29 mouse cellular contexts compared by ENCODE assay signal in genomic region chr6:71722988-71723387, GRCm38 (mm10). TPM values are rescaled to one million over a fixed set of nuclear protein-coding genes. Genes with fewer than 3 reads are reported as not detected.
DNase-seq lines count a peak whose midpoint lies in the region; ATAC-seq lines count a peak whose summit lies in the region.
"Had no signal": no experiment of that assay in that cellular context is flagged by ENCODE, and none has a peak within 500 bp of the region (broad histone marks: within the 10 kb centered on the region; RNA-seq: fewer than 3 reads in every experiment).

No protein-coding gene starts in this region.

- no peak overlapping the region for H3K27ac ChIP-seq in hindbrain, embryonic 11.5 days (ENCODE audit: low read depth, low read length)
- no peak overlapping the region for H3K27ac ChIP-seq in hindbrain, embryonic 12.5 days
- no peak overlapping the region for H3K27ac ChIP-seq in hindbrain, embryonic 16.5 days (ENCODE audit: low read depth, low read length)
- H3K27ac ChIP-seq: embryonic facial prominence, embryonic 12.5 days; heart, embryonic 10.5 days; heart, embryonic 15.5 days; limb, embryonic 10.5 days; limb, embryonic 15.5 days; liver, embryonic 13.5 days had no signal

- no peaks in the 10 kb centered on the region for H3K4me1 ChIP-seq in hindbrain, embryonic 11.5 days (replicated peaks; ENCODE audit: control insufficient read depth, insufficient read depth, low read length)
- peaks cover 18% of the 10 kb centered on the region for H3K4me1 ChIP-seq in hindbrain, embryonic 12.5 days
- H3K4me1 ChIP-seq in hindbrain, embryonic 16.5 days (ENCODE audit: control insufficient read depth, insufficient read depth, low read depth, low read length) = peaks cover 8% of the 10 kb centered on the region; the same call in 1 of the 2 replicates
- H3K4me1 ChIP-seq: embryonic facial prominence, embryonic 12.5 days had no signal

- 24% methylated on average over 2 of the region's 2 CpGs for WGBS in hindbrain, embryonic 11.5 days
- WGBS in hindbrain, embryonic 12.5 days = 9% methylated on average over 2 of the region's 2 CpGs
- WGBS in hindbrain, embryonic 16.5 days = 13% methylated on average over 2 of the region's 2 CpGs

- ATAC-seq in cerebellum, adult (ENCODE audit: insufficient number of reproducible peaks, low FRiP score, low TSS enrichment) = 0 out of 2 replicates have a peak, but pooled peaks have one; percentile 13
- 0 out of 2 replicates have a peak, but pooled peaks have one; percentile 47 for ATAC-seq in hindbrain, embryonic 11.5 days (ENCODE audit: low FRiP score)
- ATAC-seq in hindbrain, embryonic 12.5 days (ENCODE audit: low FRiP score) = no peak
- ATAC-seq in hindbrain, embryonic 16.5 days = 0 out of 2 replicates have a peak, but pooled peaks have one; percentile 15
- ATAC-seq: forebrain, embryonic 14.5 days; intestine, postnatal 0 days; lung, postnatal 0 days had no signal

- no peaks in the 10 kb centered on the region for H3K27me3 ChIP-seq in hindbrain, embryonic 11.5 days (ENCODE audit: control insufficient read depth, insufficient read depth, low read length)
- no peaks in the 10 kb centered on the region for H3K27me3 ChIP-seq in hindbrain, embryonic 12.5 days
- no peaks in the 10 kb centered on the region for H3K27me3 ChIP-seq in hindbrain, embryonic 16.5 days (replicated peaks; ENCODE audit: control insufficient read depth, insufficient read depth, low read length)
- H3K27me3 ChIP-seq: embryonic facial prominence, embryonic 12.5 days; heart, embryonic 15.5 days; limb, embryonic 15.5 days; liver, embryonic 13.5 days; Patski had no signal

- H3K9ac ChIP-seq in hindbrain, embryonic 11.5 days (ENCODE audit: low read depth, low read length) = no peak overlapping the region
- no peak overlapping the region for H3K9ac ChIP-seq in hindbrain, embryonic 12.5 days
- no peak overlapping the region for H3K9ac ChIP-seq in hindbrain, embryonic 16.5 days (ENCODE audit: low read depth, low read length)
- H3K9ac ChIP-seq: embryonic facial prominence, embryonic 12.5 days; heart, embryonic 15.5 days; limb, embryonic 15.5 days; liver, embryonic 13.5 days had no signal

- no peak overlapping the region for H3K4me2 ChIP-seq in hindbrain, embryonic 11.5 days (replicated peaks; ENCODE audit: low read depth, low read length)
- no peak overlapping the region for H3K4me2 ChIP-seq in hindbrain, embryonic 12.5 days (replicated peaks)
- H3K4me2 ChIP-seq in hindbrain, embryonic 16.5 days (ENCODE audit: low read length) = no peak overlapping the region
- H3K4me2 ChIP-seq: embryonic facial prominence, embryonic 12.5 days; heart, embryonic 15.5 days; limb, embryonic 15.5 days; liver, embryonic 13.5 days had no signal

- no peak for DNase-seq in cerebellum, adult 11 months
- DNase-seq in hindbrain, embryonic 11.5 days (ENCODE audit: low spot score) = no peak
- DNase-seq in cerebellum, adult 9-10 months = peak; percentile 56
- DNase-seq in frontal cortex, adult 2 months (ENCODE audit: extremely low spot score in 1 of 2, low spot score in 1 of 2) = no peak
- no peak for DNase-seq in spleen, postnatal 14 days (ENCODE audit: low spot score in 2 of 2)
- DNase-seq: adrenal gland, postnatal 10 days; embryo, embryonic 11 days; heart, postnatal 36 days; kidney, adult 9 months; kidney, postnatal 10 days; layer of hippocampus, postnatal 36 days; liver, embryonic 13.5 days; lung, adult 18-20 months; lung, postnatal 4 days; midbrain, embryonic 14.5 days had no signal

- no peaks in the 10 kb centered on the region for H3K9me3 ChIP-seq in hindbrain, embryonic 11.5 days (ENCODE audit: control insufficient read depth, low read length)
- no peaks in the 10 kb centered on the region for H3K9me3 ChIP-seq in hindbrain, embryonic 12.5 days (replicated peaks)
- no peaks in the 10 kb centered on the region for H3K9me3 ChIP-seq in hindbrain, embryonic 16.5 days (ENCODE audit: control insufficient read depth, low read length)
- H3K9me3 ChIP-seq: embryonic facial prominence, embryonic 12.5 days; G1E; heart, embryonic 10.5 days; heart, embryonic 15.5 days; limb, embryonic 10.5 days; limb, embryonic 15.5 days; liver, embryonic 13.5 days; megakaryocyte, embryonic 14.5 days had no signal

- no peak overlapping the region for H3K4me3 ChIP-seq in hindbrain, embryonic 11.5 days (ENCODE audit: low read depth, low read length)
- no peak overlapping the region for H3K4me3 ChIP-seq in hindbrain, embryonic 12.5 days
- no peak overlapping the region for H3K4me3 ChIP-seq in hindbrain, embryonic 16.5 days (ENCODE audit: low read length)
- H3K4me3 ChIP-seq: embryonic facial prominence, embryonic 12.5 days; heart, embryonic 10.5 days; heart, embryonic 15.5 days; limb, embryonic 10.5 days; limb, embryonic 15.5 days; liver, embryonic 13.5 days; megakaryocyte, embryonic 14.5 days had no signal

- no peaks in the 10 kb centered on the region for H3K36me3 ChIP-seq in hindbrain, embryonic 11.5 days (ENCODE audit: control insufficient read depth, insufficient read depth, low read length)
- H3K36me3 ChIP-seq in hindbrain, embryonic 12.5 days = no peaks in the 10 kb centered on the region
- H3K36me3 ChIP-seq in hindbrain, embryonic 16.5 days (ENCODE audit: control insufficient read depth, insufficient read depth, low read length) = no peaks in the 10 kb centered on the region
- H3K36me3 ChIP-seq: embryonic facial prominence, embryonic 12.5 days; G1E; heart, embryonic 10.5 days; heart, embryonic 15.5 days; limb, embryonic 10.5 days; limb, embryonic 15.5 days; liver, embryonic 13.5 days had no signal

RNA-seq across cellular contexts. Expression of gene Reep1, which starts 15.6 kb away (rescaled TPM):
- 75.3 and 87.5 TPM in 2 replicates for polyA plus RNA-seq in hindbrain, embryonic 11.5 days (2014; fragmentation: Nextera tagmentation; extraction: Ambion mirVana)
- polyA plus RNA-seq in hindbrain, embryonic 12.5 days (2016; fragmentation: Nextera tagmentation; extraction: Ambion mirVana) = 122 and 126 TPM in 2 replicates
- polyA plus RNA-seq in hindbrain, embryonic 16.5 days (2015; fragmentation: Nextera tagmentation; extraction: Ambion mirVana) = 304 and 342 TPM in 2 replicates
- 72.4 and 82.5 TPM in 2 replicates for polyA plus RNA-seq in frontal cortex, adult 2 months (2012; rRNA removed)
- polyA plus RNA-seq: G1E had no signal
